Mouse (Mus musculus) small intestine, adult 2 months (tissue): ENCODE data around the gene Opn4.

Source experiments
- CTCF ChIP-seq: fragments of 200-500 bp; IDR thresholded peaks from 2 replicates; pipeline ENCODE4 v1.5.1; 2012; ENCODE audit warnings: low read depth, mild to moderate bottlenecking, control low read depth, inconsistent platforms, low read length, moderate library complexity, mixed read lengths; ENCODE audit not compliant: insufficient replicate concordance, insufficient read length; ENCODE audit errors: extremely low read depth
- POLR2A ChIP-seq: fragments of 200-500 bp; IDR thresholded peaks from 2 replicates; pipeline ENCODE4 v1.6.1; 2012; ENCODE audit warnings: low read depth, mild to moderate bottlenecking, control low read depth, inconsistent platforms, low read length, moderate library complexity

DNA sequence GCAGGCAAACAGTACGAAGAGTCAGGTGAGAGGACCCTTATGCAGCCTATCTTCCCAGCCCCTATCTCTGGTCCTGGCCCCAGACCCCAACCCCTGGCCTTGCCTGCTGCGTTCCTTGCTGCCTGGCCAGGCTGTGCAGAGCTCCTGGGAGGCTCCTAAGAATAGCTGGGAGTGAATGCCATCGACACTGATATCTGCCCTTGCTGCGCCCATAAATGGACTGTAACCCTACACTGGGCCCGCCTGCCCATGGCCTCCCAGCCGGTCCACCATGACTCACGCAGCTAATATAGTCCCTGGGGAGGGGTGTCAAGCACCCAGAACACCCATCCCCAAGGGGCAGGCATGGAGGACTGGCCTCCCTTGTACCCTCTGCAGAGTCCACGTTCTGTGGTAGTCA is 11.4 kb downstream of the Opn4 start, which contains the start of gene Ldb3:
- TF ChIP-seq POLR2A = peak; percentile 80
- no peak for TF ChIP-seq CTCF
